Mouse (Mus musculus): ENCODE measurements at regions not wholly inside any gene's neighbourhood (a gene's known extent, or its start where the extent isn't known, plus 50 kb on each side); places are given as distances from the start of the nearest gene placed in this dataset.

- DNase-seq, result peak; percentile 5 to 7
These were observed 1208.9 kb upstream of the G6pd2 start for GRCm38 (mm10) chr5:60599460-60600299.

GRCm38 (mm10) chr5:60600300-60600648 lies 1208.3 kb upstream of the G6pd2 start:
- no peak for DNase-seq

GRCm38 (mm10) chr5:60608943-60609614 lies 1199.5 kb upstream of the G6pd2 start:
- DNase-seq, result peak; percentile 11 to 35

All from layer of hippocampus, postnatal 36 days (tissue).